Mouse (Mus musculus) forebrain, embryonic 16.5 days (tissue): ENCODE results near the gene Olfr93. TPM values are rescaled to one million over a fixed set of nuclear protein-coding genes. Genes with fewer than 3 reads are reported as not detected.
"Not testable (repeated sequence)": the region's sequence is repeated elsewhere in the genome, so short reads cannot be mapped to it uniquely, and the experiment has no call there.

Source experiments
- ATAC-seq: fragments of 200-750 bp; cut with Nextera tagmentation; 2 replicates; pipeline ENCODE4 v1.8.0; 2017; ENCODE audit warnings: mild to moderate bottlenecking, moderate library complexity
- H3K27ac ChIP-seq: fragments of 300-500 bp; sonication (generic); 2 replicates; pipeline ENCODE4 v1.5.1; 2014; ENCODE audit warnings: low read length, control low read depth
- H3K27me3 ChIP-seq: fragments of 300-500 bp; sonication (generic); replicated peaks from 2 replicates; pipeline ENCODE4 v1.6.1; 2014; ENCODE audit warnings: low read length; ENCODE audit not compliant: control insufficient read depth, insufficient read depth
- H3K36me3 ChIP-seq: fragments of 300-500 bp; sonication (generic); 2 replicates; pipeline ENCODE4 v1.6.1; 2014; ENCODE audit not compliant: control insufficient read depth, insufficient read depth
- H3K4me1 ChIP-seq: fragments of 300-500 bp; sonication (generic); replicated peaks from 2 replicates; pipeline ENCODE4 v1.6.1; 2014; ENCODE audit warnings: low read length; ENCODE audit not compliant: control insufficient read depth, insufficient read depth
- H3K4me2 ChIP-seq: fragments of 300-500 bp; sonication (generic); 2 replicates; pipeline ENCODE4 v1.6.1; 2014; ENCODE audit warnings: mild to moderate bottlenecking, low read length, control low read depth
- H3K4me3 ChIP-seq: fragments of 300-500 bp; sonication (generic); replicated peaks from 2 replicates; pipeline ENCODE4 v1.5.1; 2014; ENCODE audit warnings: mild to moderate bottlenecking, low read length, control low read depth
- H3K9ac ChIP-seq: fragments of 300-500 bp; sonication (generic); replicated peaks from 2 replicates; pipeline ENCODE4 v1.6.1; 2014; ENCODE audit warnings: low read depth, low read length, control low read depth
- H3K9me3 ChIP-seq: fragments of 300-500 bp; sonication (generic); 2 replicates; pipeline ENCODE4 v1.6.1; 2016; ENCODE audit warnings: low read length; ENCODE audit not compliant: control insufficient read depth
- WGBS: fragments of 180-500 bp; shearing (Covaris S2); extraction: QIAGEN DNeasy Blood & Tissue Kit; methylation state at CpG from one replicate; pipeline ENCODE4 v1.1.7; 2014; 5-methylcytosine and 5-hydroxymethylcytosine counted together
- polyA plus RNA-seq: library from polyadenylated mRNA; unstranded; fragments of >200 nt; fragmentation: Nextera tagmentation; extraction: Ambion mirVana; gene quantifications from 2 replicates; pipeline ENCODE4 v1.2.1, GENCODE M21; 2015

The Olfr93 gene
- polyA plus RNA-seq, 1 experiment from 2014 or later = not detected

GRCm38 (mm10) chr17:37185474-37185873 lies 24.2 kb upstream of the Olfr93 start:
- Histone ChIP-seq H3K4me3 (no peak overlapping the region), H3K9me3 (no peaks in the 10 kb centered on the region), H3K9ac (no peak overlapping the region), H3K4me1 (no peaks in the 10 kb centered on the region), H3K27me3 (no peaks in the 10 kb centered on the region), H3K36me3 (no peaks in the 10 kb centered on the region), H3K27ac (no peak overlapping the region), H3K4me2 (no peak overlapping the region)
- ATAC-seq = no peak
- WGBS = 62% methylated on average over 6 of the region's 6 CpGs

- H3K9ac ChIP-seq, H3K27me3 ChIP-seq, H3K4me3 ChIP-seq, H3K36me3 ChIP-seq, H3K9me3 ChIP-seq, ATAC-seq, H3K4me2 ChIP-seq, H3K27ac ChIP-seq, H3K4me1 ChIP-seq: not testable (repeated sequence)
- WGBS = 57% methylated on average over 4 of the region's 4 CpGs
Observed at GRCm38 (mm10) chr17:37131366-37131765, 29.9 kb downstream of the Olfr93 start.

GRCm38 (mm10) chr17:37119988-37120387 lies 41.3 kb downstream of the Olfr93 start, which contains the start of gene Olfr92:
Gene Olfr92, minus strand, starts transcription at chr17:37120088.
- Histone ChIP-seq H3K9me3 (no peaks in the 10 kb centered on the region), H3K4me3 (no peak within 1 kb of the TSS), H3K36me3 (no peaks in the 10 kb centered on the region), H3K27me3 (no peaks in the 10 kb centered on the region), H3K9ac (no peak within 1 kb of the TSS), H3K4me2 (no peak within 1 kb of the TSS), H3K4me1 (no peaks in the 10 kb centered on the region), H3K27ac (no peak within 1 kb of the TSS)
- ATAC-seq = no peak
- 92% methylated on average over 2 of the region's 2 CpGs for WGBS

- H3K36me3 ChIP-seq = no peaks in the 10 kb centered on the region
- H3K9ac ChIP-seq = no peak within 1 kb of the TSS
- H3K27me3 ChIP-seq = no peaks in the 10 kb centered on the region
- no peak within 1 kb of the TSS for H3K4me2 ChIP-seq
- no peak for ATAC-seq
- H3K27ac ChIP-seq = no peak within 1 kb of the TSS
- no peaks in the 10 kb centered on the region for H3K9me3 ChIP-seq
- no peak within 1 kb of the TSS for H3K4me3 ChIP-seq
- WGBS = 86% methylated on average over 1 of the region's 1 CpGs
- no peaks in the 10 kb centered on the region for H3K4me1 ChIP-seq
Observed at GRCm38 (mm10) chr17:37098178-37098577, 63.1 kb downstream of the Olfr93 start, which contains the start of gene Olfr91. Gene Olfr91, minus strand, starts transcription at chr17:37098278.

- no peaks in the 10 kb centered on the region for H3K4me1 ChIP-seq
- no peak overlapping the region for H3K4me2 ChIP-seq
- H3K4me3 ChIP-seq = no peak overlapping the region
- WGBS = 75% methylated on average over 5 of the region's 5 CpGs
- no peaks in the 10 kb centered on the region for H3K9me3 ChIP-seq
- H3K27me3 ChIP-seq = no peaks in the 10 kb centered on the region
- H3K9ac ChIP-seq = no peak overlapping the region
- no peaks in the 10 kb centered on the region for H3K36me3 ChIP-seq
- no peak for ATAC-seq
- H3K27ac ChIP-seq = no peak overlapping the region
Observed at GRCm38 (mm10) chr17:37093289-37093688, 68.0 kb downstream of the Olfr93 start.

GRCm38 (mm10) chr17:37092198-37092597 lies 69.1 kb downstream of the Olfr93 start:
- H3K36me3 ChIP-seq = no peaks in the 10 kb centered on the region
- H3K9ac ChIP-seq = no peak overlapping the region
- WGBS = 80% methylated on average over 1 of the region's 1 CpGs
- ATAC-seq = no peak
- H3K27ac ChIP-seq = no peak overlapping the region
- no peaks in the 10 kb centered on the region for H3K9me3 ChIP-seq
- no peaks in the 10 kb centered on the region for H3K27me3 ChIP-seq
- no peak overlapping the region for H3K4me3 ChIP-seq
- H3K4me1 ChIP-seq = no peaks in the 10 kb centered on the region
- no peak overlapping the region for H3K4me2 ChIP-seq

Other genes starting within 250 kb of the Olfr93 start
- gene Rnf39, start 218.6 kb downstream of the Olfr93 start, polyA plus RNA-seq = 0.87 and 1.1 TPM in 2 replicates
- gene Ppp1r11, start 209.8 kb downstream of the Olfr93 start, polyA plus RNA-seq = 143 and 146 TPM in 2 replicates
- gene Znrd1, start 202.9 kb downstream of the Olfr93 start, polyA plus RNA-seq = 58.9 and 66.9 TPM in 2 replicates
- gene Znrd1as, start 202.9 kb downstream of the Olfr93 start, polyA plus RNA-seq = 4.8 and 5.1 TPM in 2 replicates
- 0.25 TPM in 1 of 2 replicates, not detected in the other for gene 2410137M14Rik, start 180.3 kb downstream of the Olfr93 start, polyA plus RNA-seq
- 1.6 and 2.3 TPM in 2 replicates for gene H2-M5, start 172.0 kb downstream of the Olfr93 start, polyA plus RNA-seq
- gene Zfp57, start 160.3 kb downstream of the Olfr93 start, polyA plus RNA-seq = 351 and 383 TPM in 2 replicates
- gene Mog, start 138.1 kb downstream of the Olfr93 start, polyA plus RNA-seq = 1.9 and 2.9 TPM in 2 replicates
- 46.0 and 58.6 TPM in 2 replicates for gene Gabbr1, start 115.5 kb downstream of the Olfr93 start, polyA plus RNA-seq
- gene Olfr90, start 73.0 kb downstream of the Olfr93 start, polyA plus RNA-seq = not detected in 2 replicates
- not detected in 2 replicates for gene Olfr91, start 63.2 kb downstream of the Olfr93 start, polyA plus RNA-seq
- gene Olfr92, start 41.4 kb downstream of the Olfr93 start, polyA plus RNA-seq = not detected in 2 replicates
- not detected in 2 replicates for gene Ubd, start 32.4 kb upstream of the Olfr93 start, polyA plus RNA-seq
- not detected in 2 replicates for gene Olfr94, start 39.5 kb upstream of the Olfr93 start, polyA plus RNA-seq
- gene Olfr95, start 51.6 kb upstream of the Olfr93 start, polyA plus RNA-seq = not detected in 2 replicates
- not detected in 2 replicates for gene Olfr96, start 58.7 kb upstream of the Olfr93 start, polyA plus RNA-seq
- gene Olfr97, start 75.8 kb upstream of the Olfr93 start, polyA plus RNA-seq = not detected in 2 replicates
- not detected in 2 replicates for gene Olfr98, start 102.3 kb upstream of the Olfr93 start, polyA plus RNA-seq
- gene H2-M3, start 108.7 kb upstream of the Olfr93 start, polyA plus RNA-seq = 0.67 and 0.81 TPM in 2 replicates
- not detected in 2 replicates for gene Olfr99, start 122.0 kb upstream of the Olfr93 start, polyA plus RNA-seq
- gene Olfr101, start 142.8 kb upstream of the Olfr93 start, polyA plus RNA-seq = not detected in 2 replicates
- gene Olfr102, start 155.6 kb upstream of the Olfr93 start, polyA plus RNA-seq = not detected in 2 replicates
- not detected in 2 replicates for gene Olfr103, start 178.2 kb upstream of the Olfr93 start, polyA plus RNA-seq
- gene Olfr104-ps, start 198.1 kb upstream of the Olfr93 start, polyA plus RNA-seq = not detected in 2 replicates
- not detected in 2 replicates for gene Olfr105-ps, start 217.5 kb upstream of the Olfr93 start, polyA plus RNA-seq
- not detected in 2 replicates for gene Olfr106-ps, start 228.9 kb upstream of the Olfr93 start, polyA plus RNA-seq
- not detected in 2 replicates for gene Olfr107, start 237.7 kb upstream of the Olfr93 start, polyA plus RNA-seq